Mouse (Mus musculus): ENCODE data around the gene Tmem30a. TPM values are rescaled to one million over a fixed set of nuclear protein-coding genes. Genes with fewer than 3 reads are reported as not detected.

The Tmem30a gene
- total RNA-seq (2021), result 10 to 100 TPM; 59.4 to 61.9 TPM
- long read RNA-seq, experiment 1, transcript Tmem30a-204 (6 exons, 2,662 nt), result minor isoform, 6 of 276 reads
- long read RNA-seq, experiment 1, transcript Tmem30a-201 (7 exons, 3,658 nt), result major isoform, 263 of 276 reads
- long read RNA-seq, experiment 1, partial matches to known transcripts, result 1 of 276 reads
- long read RNA-seq, experiment 1, other reads (novel, unspliced or antisense), result 6 of 276 reads
- long read RNA-seq, experiment 2, transcript Tmem30a-201 (7 exons, 3,658 nt), result major isoform, 223 of 235 reads
- long read RNA-seq, experiment 2, partial matches to known transcripts, result 1 of 235 reads
- long read RNA-seq, experiment 2, other reads (novel, unspliced or antisense), result 7 of 235 reads

DNA sequence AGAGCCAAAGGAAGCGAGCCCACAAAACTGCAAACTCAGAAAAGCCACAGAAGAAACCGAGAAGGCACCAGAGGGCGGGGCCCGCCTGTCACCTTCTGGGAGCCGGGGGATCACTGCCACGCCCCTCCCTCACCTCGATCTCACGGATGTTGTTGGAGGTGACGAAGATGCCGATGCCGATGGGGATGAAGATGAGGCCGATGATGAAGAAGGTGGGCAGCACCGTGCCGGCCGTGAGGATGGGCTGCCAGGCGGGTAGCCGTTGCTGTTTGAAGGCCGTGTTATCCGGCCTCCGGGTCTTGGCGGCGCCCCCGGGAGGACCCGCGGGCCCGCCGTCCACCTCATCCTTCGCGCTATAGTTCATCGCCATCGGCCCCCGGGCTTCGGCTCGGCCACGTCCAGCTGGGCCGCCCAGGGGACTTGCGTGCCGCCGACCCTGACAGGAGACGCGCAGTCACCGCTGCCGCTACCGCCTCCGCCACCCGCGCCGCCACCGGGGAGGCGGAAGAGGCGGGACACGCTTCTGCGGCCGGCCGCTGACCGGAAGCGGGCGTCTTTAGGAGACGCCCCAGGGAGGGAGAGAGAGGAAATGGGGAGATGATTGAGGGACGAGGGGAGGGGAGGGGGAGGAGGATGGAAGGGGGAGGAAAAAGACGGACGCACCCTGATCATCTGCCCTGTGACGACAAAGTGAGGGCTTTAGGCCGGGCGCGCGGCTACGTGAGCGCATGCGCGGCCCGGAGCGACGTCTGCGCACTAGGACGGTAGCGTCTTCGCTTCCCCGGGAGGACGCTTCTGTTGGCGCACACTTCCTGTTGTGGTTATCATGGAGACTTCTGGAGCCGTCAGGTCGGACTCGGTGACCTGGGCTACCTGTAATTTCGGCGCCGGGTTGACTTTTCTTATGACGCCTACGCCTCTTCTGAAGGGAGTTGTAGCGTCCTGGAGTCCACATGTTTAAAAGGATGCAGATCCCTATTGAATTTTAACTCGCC lies at the start of gene Tmem30a:
Gene Tmem30a (minus strand): TSS at position 667 of the 995 bp plus-strand sequence.
- intact Hi-C loops (cut with DNase I), result loop anchor here (2.0 kb wide), 1 partner anchor 34 kb away; the partner anchor contains the start of gene Cox7a2

DNA sequence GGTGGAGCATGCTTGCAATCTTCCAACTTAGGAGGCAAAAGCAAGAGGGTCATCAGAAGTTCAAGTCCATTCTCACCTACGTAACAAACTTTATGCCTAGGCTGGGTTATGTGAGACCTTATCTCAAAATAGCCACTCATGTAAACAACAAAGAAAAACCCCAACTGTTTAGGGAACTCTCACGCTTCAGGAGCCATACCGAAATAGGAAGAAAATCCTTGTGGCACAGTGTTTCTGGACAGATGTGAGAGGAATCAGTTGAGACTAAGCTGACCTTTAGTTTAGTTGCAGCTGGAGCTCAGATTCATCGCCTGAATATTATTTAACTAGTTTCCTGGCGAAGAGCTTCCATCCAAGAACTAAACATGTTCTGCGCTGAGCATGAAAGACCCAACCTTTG lies 49.3 kb upstream of the Tmem30a start:
- DNase-seq, result no peak
- intact Hi-C loops (cut with DNase I), result no loop called here

More for the DNA sequence above, at the start of gene Tmem30a:
- DNase-seq, result peak; percentile 95

DNA sequence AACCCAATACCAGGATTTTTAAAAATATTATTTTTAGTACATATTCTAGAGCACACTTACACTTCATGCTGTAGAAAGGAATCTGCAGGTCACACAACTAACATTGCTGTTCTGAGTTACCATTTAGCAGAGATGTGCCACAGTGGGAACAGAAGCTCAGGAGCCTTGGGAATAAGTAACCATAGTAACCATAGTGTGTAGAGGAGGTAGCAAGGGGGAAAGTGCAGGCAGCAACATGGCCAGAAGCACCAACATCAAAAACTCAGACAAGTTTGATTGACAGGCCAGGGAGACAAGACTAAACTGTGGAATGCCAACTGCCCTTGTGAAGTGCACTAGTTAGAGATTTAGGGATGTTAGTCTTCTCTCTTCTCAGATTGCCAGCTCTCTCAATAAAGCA lies 48.7 kb upstream of the Tmem30a start:
- intact Hi-C loops (cut with DNase I), result no loop called here

DNA sequence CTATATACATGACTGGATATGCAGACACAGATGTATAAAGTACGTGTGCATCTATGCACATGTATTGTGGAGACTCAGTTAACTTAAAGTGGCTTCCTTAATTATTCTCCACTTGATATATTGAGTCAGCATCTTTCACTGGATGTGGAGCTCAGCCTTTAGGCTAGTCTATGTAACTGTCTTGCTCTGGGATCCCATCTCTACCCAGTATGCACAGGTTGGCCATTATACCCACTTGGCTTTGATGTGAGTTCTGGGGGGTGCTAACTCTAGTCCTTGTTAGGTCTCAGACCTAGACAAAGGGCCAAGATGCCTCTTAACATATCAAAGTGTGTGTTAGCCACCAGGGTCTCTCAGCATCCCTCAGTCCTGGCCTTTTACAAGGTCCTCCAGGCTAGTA lies 38.0 kb upstream of the Tmem30a start:
- intact Hi-C loops (cut with DNase I), result no loop called here
- DNase-seq, result no peak

More for the DNA sequence above, 48.7 kb upstream of the Tmem30a start:
- no peak for DNase-seq

DNA sequence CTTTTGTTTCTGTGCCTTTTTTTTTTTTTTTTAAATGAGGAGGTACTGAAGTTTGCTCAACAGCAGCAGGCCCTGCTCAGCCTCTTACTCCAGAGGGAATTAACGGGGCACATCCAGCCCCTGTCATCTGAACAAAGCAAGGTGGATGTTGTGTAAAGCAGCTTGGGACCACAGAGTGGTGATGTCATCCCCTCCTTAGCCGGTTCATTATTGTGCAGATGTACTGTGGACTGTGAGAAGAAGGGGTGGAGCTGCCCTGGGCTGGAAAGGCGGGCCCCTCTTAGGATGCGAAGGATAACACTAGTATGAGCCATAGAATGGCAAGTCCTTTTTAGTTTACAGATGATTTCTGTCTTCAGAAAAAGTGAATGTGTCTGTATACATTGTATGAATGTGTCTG lies 37.6 kb upstream of the Tmem30a start:
- DNase-seq, result no peak
- intact Hi-C loops (cut with DNase I), result no loop called here

DNA sequence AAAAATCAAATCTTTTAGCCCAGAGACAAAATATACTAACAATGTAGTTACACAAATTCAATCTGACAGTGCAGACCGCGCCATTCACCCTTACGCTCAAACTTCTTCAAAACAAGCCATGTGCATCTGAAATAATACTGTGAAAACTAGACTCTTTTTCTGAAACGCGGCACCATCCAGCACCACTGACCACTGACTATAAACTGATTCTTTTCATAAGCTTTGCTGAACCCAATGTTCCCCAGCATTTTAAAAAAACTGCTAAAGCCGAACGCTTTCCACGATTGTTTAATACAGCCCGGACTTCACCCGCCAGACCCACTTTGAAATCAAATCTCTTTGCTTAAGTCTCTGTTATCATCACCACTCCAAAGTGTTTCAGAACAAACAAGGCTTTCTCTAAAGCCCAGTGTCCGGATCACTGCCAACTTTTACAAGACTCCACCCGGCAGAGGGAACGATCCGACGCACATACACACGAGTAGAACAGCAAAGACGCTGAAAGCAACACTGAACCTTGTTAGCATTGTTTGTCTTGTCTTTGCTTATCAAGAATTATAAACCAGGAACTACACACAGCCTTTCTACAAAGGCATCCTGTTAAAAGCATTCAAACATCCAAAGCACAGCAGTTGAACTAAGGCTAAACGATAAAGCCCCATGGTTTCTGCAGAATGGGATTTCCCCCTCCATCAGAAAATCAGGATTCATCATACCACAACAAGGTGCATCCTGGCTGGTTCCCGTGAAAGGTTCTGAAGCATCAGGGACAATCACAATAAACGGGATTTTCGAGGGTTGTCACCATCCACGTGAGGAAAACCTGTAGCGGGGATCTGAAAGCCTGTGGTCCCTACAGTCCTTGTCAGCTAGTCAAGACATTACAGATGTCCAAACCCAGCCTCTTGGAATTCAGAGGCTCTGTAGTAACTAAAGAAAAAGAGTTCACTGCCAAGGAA lies 36.8 kb upstream of the Tmem30a start:
- intact Hi-C loops (cut with DNase I), result no loop called here
- peak in 1 of 2 experiments; percentile 31 for DNase-seq

DNA sequence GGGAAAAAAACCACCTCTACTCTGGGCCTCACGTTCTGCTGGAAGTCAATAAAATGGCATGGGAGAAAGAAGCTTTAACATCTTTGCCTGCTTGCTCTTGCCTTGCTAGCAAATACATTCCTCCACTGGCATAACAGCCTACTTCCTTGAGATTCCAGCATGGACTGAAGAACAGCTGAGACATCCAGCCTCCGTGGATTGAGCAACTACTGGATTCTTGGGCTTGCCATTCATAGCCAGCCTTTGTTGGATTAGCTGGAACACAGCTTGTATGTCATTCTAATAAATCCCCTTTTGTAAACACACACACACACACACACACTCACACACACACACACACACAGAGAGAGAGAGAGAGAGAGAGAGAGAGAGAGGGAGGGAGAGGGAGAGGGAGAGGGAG lies 33.8 kb upstream of the Tmem30a start:
- no peak for DNase-seq
- intact Hi-C loops (cut with DNase I), result no loop called here

DNA sequence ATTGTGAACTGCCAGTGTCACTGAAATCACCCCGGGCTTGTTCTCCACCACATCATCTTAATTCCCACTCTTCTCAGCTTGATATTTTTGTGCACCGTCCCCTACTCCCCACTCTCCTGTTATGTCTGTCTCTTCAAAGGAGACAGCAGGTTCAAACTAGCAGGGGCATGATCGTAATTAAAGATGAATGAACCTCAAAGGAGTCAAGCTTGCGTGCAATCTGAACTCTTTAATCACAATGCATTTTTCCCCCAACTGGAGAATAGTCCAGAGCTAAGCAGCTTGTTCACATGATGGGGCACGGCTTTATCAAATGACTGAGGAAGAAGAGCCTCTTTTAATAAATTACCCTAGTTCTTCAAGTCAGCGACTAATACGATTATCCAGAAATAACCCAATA lies 32.2 kb upstream of the Tmem30a start:
- intact Hi-C loops (cut with DNase I), result no loop called here
- DNase-seq, result no peak

DNA sequence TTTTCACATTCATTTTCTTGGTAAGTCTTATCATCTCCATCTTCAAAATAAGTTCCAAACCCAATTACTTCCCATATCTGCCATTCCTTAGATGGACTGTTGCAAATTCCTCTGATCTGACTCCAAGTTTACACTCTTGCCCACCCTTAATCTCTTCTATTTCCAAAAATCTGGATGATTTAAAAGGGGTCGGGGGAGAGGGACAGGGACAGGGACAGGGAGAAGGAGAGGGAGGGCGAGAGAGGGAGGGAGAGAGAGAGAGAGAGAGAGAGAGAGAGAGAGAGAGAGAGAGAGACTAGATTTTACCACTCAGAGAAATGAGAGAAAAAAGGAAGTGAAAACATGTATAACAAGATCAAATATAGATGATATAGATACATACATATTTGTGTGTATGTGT lies 30.5 kb upstream of the Tmem30a start:
- intact Hi-C loops (cut with DNase I), result no loop called here
- no peak for DNase-seq

DNA sequence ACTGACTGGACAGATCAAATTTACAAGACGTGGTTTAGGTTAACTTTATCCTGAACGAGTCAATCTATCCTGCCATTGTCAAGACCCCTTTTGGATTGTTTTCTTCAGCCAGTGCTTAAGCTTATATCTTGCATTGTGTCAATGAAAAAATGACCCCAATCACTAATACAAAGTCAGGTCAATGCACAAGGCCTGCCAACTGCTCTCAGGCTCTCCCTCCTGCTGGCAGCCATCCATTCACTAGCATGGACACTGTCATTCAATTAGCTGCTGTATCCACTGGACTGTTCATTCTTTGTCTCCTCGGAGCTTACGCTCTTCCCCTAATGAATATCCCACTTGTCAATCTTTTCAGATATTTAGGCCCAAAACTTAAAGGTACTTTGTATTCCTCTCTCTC lies 30.1 kb upstream of the Tmem30a start:
- intact Hi-C loops (cut with DNase I), result no loop called here
- no peak for DNase-seq

DNA sequence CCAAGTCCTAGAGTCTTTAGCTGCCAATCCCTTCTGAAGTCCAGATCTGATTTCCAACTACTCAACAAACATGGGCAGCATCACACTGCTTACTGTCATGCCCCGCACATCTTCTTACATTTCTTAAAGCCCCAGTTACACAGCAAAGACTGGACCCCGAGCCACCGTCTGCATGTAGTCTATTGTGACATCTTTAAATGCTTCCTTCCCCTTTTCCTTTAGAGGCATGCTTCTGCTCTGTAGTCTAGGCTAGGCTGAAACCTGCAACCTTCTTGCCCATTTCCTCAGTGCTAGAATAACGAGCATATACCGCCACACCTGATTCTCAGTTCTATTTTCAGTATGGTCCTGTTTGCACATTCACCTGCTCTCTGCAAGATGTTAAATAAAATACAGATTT lies 23.2 kb upstream of the Tmem30a start:
- intact Hi-C loops (cut with DNase I), result no loop called here
- DNase-seq, result no peak

DNA sequence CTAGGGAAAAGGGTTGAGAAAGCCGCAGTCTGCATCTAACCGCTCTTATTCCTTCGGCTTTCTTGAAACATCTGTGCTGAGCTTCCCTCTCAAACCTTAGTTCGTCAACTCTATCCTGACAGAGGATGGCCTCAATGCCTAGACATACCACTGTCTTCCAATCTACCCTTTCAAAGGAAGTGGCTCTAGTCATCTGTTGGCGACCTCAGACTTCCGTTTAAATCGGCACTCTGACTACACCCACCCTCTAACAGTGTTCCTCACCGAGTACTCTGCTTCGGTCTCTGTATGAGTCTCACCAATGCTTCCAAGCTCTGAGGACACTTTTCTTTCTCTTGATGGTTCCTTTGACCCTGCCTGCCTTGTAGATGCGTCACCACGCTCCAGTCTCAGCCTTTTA lies 22.7 kb upstream of the Tmem30a start:
- DNase-seq, result no peak
- intact Hi-C loops (cut with DNase I), result no loop called here

DNA sequence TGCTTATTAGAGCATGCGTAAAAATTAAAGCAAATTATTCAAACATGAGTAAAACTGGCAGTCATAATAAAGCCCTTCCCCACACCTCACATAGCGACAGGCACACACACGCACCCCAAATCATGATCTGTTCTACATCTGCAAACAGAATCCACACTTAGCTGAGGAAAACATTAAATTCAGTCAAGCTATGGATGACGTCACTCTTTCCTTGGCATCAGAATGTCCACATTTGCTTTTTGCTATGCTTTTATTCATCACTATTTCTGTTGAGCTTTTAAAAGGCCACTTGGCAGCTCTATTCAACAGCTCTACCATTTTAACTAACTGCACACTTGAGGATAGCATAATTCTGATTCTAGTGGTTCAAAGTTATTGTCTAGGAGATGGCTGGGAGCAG lies 21.3 kb upstream of the Tmem30a start:
- no peak for DNase-seq
- intact Hi-C loops (cut with DNase I), result no loop called here

DNA sequence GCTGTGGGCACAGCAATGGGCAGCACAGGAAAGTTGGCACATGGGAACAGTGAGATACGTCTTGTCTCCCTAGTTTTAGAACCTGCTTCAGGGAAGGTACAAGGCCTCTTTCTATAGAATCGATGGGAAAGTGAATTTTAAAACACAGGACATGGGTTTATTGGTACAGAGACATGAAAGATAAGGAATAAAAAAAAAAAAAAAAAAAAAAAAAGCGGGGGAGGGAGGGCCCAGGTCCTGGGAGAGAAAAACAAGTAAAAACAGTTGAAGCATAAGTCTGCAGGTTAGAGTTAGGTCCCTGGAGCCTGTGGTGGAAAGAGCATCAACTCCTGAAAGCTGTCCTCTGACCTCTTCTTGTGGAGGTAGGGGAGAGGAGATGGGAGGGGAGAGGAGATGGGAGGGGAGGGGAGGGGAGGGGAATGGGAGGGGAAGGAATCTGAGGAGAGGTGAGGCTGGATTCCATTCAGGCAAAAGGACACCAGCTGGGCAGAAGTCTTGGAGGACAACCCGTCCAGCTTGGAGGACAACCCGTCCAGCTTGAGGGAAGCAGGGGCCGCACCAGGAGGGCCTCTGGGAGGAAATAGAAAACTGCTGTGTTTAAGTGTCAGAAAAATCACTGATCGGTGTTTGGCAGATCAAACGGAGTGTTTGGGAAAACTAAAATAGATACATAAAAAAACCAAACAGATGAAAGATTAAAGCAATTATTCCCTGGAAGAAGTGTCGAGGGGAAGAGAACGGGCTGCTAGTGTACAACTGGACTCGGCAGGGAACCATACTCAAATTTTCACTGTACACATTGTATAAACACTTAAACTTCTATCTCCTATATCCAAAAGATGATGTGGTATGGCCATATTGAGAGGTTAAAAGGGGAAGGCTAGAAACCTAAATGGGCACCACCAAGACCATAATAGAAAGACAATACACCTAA lies 17.9 kb upstream of the Tmem30a start:
- intact Hi-C loops (cut with DNase I), result no loop called here
- no peak for DNase-seq

DNA sequence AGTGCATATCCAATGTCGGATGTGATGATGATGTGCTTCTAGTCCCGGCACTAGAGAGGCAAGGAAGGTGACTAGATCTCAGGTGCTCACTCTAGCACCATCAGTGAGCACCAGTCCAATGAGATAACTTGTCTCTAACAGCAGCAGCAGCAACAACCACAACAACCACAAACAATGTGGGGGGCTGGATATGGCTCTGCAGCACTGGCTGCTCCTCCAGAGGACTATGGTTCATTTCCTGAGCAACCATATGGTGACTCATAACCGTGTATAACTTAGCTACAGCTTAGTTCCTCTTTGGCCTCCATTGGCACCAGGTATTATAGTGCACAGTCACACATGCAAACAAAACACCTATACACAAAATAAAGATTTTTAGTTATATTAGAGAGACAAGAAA lies 17.2 kb upstream of the Tmem30a start:
- no peak for DNase-seq
- intact Hi-C loops (cut with DNase I), result no loop called here

DNA sequence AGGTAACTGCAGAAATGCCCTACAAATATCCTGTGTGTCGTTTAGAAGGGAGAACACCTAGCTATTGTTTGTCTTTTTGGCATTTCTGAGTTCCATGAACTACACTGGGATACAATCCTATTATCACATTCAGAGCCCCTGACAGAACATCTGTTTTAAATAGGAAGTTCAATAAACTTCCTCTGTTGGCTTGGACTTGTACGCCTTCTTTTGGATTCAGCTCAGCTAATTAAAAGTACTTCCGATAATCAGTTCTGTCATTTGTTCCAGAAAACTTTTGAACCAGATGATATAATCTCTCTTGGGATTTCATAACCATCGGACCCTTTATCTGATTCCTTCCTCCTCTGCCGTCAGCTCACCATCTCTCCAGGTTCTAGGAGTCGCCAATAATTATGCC lies 16.1 kb upstream of the Tmem30a start:
- intact Hi-C loops (cut with DNase I), result loop anchor here (5.0 kb wide), 1 partner anchor 113 kb away; no protein-coding TSS in a partner anchor
- no peak for DNase-seq

DNA sequence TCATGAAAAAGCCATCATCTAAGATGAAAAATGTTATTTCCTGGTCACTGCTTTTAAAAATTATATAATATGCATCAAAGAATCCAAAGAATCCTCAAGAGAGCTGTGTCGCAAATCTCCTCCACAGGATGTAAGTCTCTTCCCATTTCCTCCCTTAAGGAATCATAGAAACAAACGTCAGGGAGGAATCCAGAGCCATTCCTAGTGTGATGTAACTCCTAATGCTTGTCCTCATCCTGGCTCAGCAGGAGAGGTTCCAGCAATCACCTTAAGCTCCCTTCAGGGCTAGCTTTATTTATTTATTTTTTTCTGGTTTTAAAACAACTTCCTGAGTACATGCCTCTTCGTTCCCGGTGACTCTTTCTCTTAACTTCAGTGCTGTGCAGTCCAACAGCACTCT lies 13.9 kb upstream of the Tmem30a start:
- intact Hi-C loops (cut with DNase I), result loop anchor here (5.0 kb wide), 1 partner anchor 115 kb away; no protein-coding TSS in a partner anchor
- no peak for DNase-seq

DNA sequence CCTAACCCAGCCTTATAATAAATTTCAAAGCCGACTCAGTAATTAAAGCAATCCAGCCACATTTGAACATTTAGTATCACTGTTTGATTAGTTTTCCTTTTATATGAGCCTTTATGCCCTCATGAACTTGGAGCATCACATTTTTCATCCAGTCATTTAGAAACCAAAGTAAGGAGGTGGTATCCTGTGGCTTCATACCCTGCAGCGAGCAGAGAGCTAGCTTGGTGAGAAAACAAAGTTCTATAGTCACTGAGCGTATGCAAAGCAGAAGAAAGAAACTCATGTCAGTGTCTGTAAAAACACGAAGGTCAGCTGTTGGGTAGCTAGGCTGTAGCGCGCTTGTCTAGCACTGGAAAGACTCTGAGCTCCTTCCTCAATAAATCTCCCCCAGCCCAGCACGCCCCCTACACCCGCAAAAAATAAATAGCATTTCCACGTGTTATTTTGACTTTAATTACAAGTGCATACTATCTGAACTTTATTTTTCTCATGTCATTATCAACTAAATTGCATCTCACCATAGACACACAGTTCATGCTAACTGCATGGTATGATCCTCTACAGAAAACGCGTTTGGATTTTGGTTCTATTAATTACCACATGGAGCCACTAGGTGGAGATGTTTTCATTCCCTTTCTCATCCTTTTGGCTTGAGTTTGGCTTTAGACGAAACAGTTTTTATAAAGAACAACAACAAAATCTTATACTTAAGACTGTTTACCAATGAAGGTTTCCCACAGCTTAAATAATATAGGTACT lies 13.2 kb upstream of the Tmem30a start:
- DNase-seq, result peak in 1 of 2 experiments; percentile 35
- intact Hi-C loops (cut with DNase I), result loop anchor here (1.0 to 5.0 kb wide), 2 partner anchors 116 to 196 kb away; no protein-coding TSS in a partner anchor

Data from heart, postnatal 14 days (tissue).